Mouse (Mus musculus): Measurements from ENCODE around the gene Apoo. TPM values are rescaled to one million over a fixed set of nuclear protein-coding genes. Genes with fewer than 3 reads are reported as not detected.
"Not testable (repeated sequence)": the region's sequence is repeated elsewhere in the genome, so short reads cannot be mapped to it uniquely, and the experiment has no call there.

Apoo gene
- polyA plus RNA-seq, 1 experiment, result 0.42 TPM

GRCm38 (mm10) chrX:94431548-94432375 lies 64.8 kb downstream of the Apoo start:
- no peak overlapping the region for H3K4me3 ChIP-seq (replicated peaks)
- no peaks in the 10 kb centered on the region for H3K36me3 ChIP-seq (ENCODE audit: control insufficient read depth)
- TF ChIP-seq GATA1 (IDR thresholded peaks at IDR 0.05; ENCODE audit: low read length) (no peak), TAL1 (IDR thresholded peaks at IDR 0.05; ENCODE audit: low read length) (no peak)
- no peaks in the 10 kb centered on the region for H3K9me3 ChIP-seq (ENCODE audit: control insufficient read depth, low read length)
- H3K4me1 ChIP-seq (ENCODE audit: control insufficient read depth), result peaks cover 3% of the 10 kb centered on the region; the same call in 1 of the 2 replicates
- H3K27me3 ChIP-seq (ENCODE audit: control insufficient read depth), result no peaks in the 10 kb centered on the region; the same call in 1 of the 2 replicates

GRCm38 (mm10) chrX:94445427-94445826 lies 78.5 kb downstream of the Apoo start:
- H3K27me3 ChIP-seq (ENCODE audit: control insufficient read depth); H3K36me3 ChIP-seq (ENCODE audit: control insufficient read depth); H3K4me3 ChIP-seq (replicated peaks); H3K9me3 ChIP-seq (ENCODE audit: control insufficient read depth, low read length): not testable (repeated sequence)
- H3K4me1 ChIP-seq (ENCODE audit: control insufficient read depth), result peaks cover 18% of the 10 kb centered on the region

GRCm38 (mm10) chrX:94446021-94446420 lies 79.1 kb downstream of the Apoo start:
- peaks cover 18% of the 10 kb centered on the region for H3K4me1 ChIP-seq (ENCODE audit: control insufficient read depth)
- not testable (repeated sequence) for H3K9me3 ChIP-seq (ENCODE audit: control insufficient read depth, low read length); H3K36me3 ChIP-seq (ENCODE audit: control insufficient read depth); H3K27me3 ChIP-seq (ENCODE audit: control insufficient read depth); H3K4me3 ChIP-seq (replicated peaks)
- TF ChIP-seq TAL1 (IDR thresholded peaks at IDR 0.05; ENCODE audit: low read length), result peak; percentile 21; the same call in 1 of the 3 replicates

- H3K9me3 ChIP-seq (ENCODE audit: control insufficient read depth, low read length); H3K36me3 ChIP-seq (ENCODE audit: control insufficient read depth); H3K27me3 ChIP-seq (ENCODE audit: control insufficient read depth); H3K4me3 ChIP-seq (replicated peaks): not testable (repeated sequence)
- peaks cover 17% of the 10 kb centered on the region for H3K4me1 ChIP-seq (ENCODE audit: control insufficient read depth)
Observed at GRCm38 (mm10) chrX:94450047-94450881, 83.3 kb downstream of the Apoo start.

GRCm38 (mm10) chrX:94459346-94459745 lies 92.4 kb downstream of the Apoo start:
- TF ChIP-seq TAL1 (IDR thresholded peaks at IDR 0.05; ENCODE audit: low read length) (no peak), GATA1 (IDR thresholded peaks at IDR 0.05; ENCODE audit: low read length) (no peak)
- peaks cover 24% of the 10 kb centered on the region for H3K4me1 ChIP-seq (ENCODE audit: control insufficient read depth)
- peaks cover 42% of the 10 kb centered on the region for H3K27me3 ChIP-seq (ENCODE audit: control insufficient read depth)
- H3K36me3 ChIP-seq (ENCODE audit: control insufficient read depth), result no peaks in the 10 kb centered on the region
- no peak overlapping the region for H3K4me3 ChIP-seq (replicated peaks)
- no peaks in the 10 kb centered on the region for H3K9me3 ChIP-seq (ENCODE audit: control insufficient read depth, low read length)

GRCm38 (mm10) chrX:94461513-94461912 lies 94.6 kb downstream of the Apoo start:
- not testable (repeated sequence) for H3K9me3 ChIP-seq (ENCODE audit: control insufficient read depth, low read length); H3K36me3 ChIP-seq (ENCODE audit: control insufficient read depth); H3K4me3 ChIP-seq (replicated peaks)
- Histone ChIP-seq H3K27me3 (ENCODE audit: control insufficient read depth) (peaks cover 30% of the 10 kb centered on the region), H3K4me1 (ENCODE audit: control insufficient read depth) (peaks cover 10% of the 10 kb centered on the region)

GRCm38 (mm10) chrX:94462604-94463429 lies 95.9 kb downstream of the Apoo start:
- H3K36me3 ChIP-seq (ENCODE audit: control insufficient read depth); H3K4me3 ChIP-seq (replicated peaks); H3K4me1 ChIP-seq (ENCODE audit: control insufficient read depth); H3K9me3 ChIP-seq (ENCODE audit: control insufficient read depth, low read length): not testable (repeated sequence)
- H3K27me3 ChIP-seq (ENCODE audit: control insufficient read depth), result peaks cover 17% of the 10 kb centered on the region

Other genes with a start within 250 kb of the Apoo start
- 0.04 and 0.08 TPM in 2 replicates for gene Zfx, start 243.4 kb upstream of the Apoo start, polyA plus RNA-seq (2012)
- gene Eif2s3x, start 154.3 kb upstream of the Apoo start, polyA plus RNA-seq (2012), result 1.5 and 1.8 TPM in 2 replicates
- gene Klhl15, start 132.5 kb upstream of the Apoo start, polyA plus RNA-seq (2012), result 2.2 and 2.4 TPM in 2 replicates
- gene Fam90a1b, start 340 bp upstream of the Apoo start, polyA plus RNA-seq (2012), result not detected in 2 replicates
- gene Maged1, start 175.0 kb downstream of the Apoo start, polyA plus RNA-seq (2012), result 0.32 and 0.38 TPM in 2 replicates

All from erythroblast, embryonic 14.5 days (primary cell).